Mouse (Mus musculus) bone marrow macrophage, adult 2 months (primary cell): Measurements from ENCODE around the gene Gtf2e1.

Experiments used
- CTCF ChIP-seq: IDR thresholded peaks from 2 replicates; pipeline ENCODE4 v1.5.1; 2012; ENCODE audit warnings: low read depth, mild to moderate bottlenecking, low read length, moderate library complexity
- POLR2A ChIP-seq: IDR thresholded peaks from 2 replicates; pipeline ENCODE4 v1.6.1; 2012; ENCODE audit warnings: mild to moderate bottlenecking, low read depth, low read length, borderline replicate concordance

DNA sequence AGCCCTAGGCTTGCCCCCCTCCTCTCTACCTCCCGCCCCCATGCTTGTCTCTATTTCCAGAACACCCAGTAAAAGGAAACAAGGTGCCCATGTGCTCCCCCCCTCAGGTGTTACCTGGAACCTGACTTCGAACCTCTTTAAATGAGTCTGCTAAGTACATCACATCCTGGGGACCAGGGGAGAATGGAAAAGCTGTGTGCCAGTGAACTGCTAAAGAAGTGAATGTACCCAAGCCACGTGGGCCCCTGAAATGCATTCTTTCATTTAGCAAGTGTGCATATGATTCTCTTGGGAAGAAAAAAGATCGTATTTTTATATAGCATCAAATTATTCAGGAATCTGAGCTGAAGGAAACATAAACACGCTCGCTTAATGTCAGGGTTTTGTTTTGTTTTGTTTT, 44.2 kb upstream of the Gtf2e1 start:
- TF ChIP-seq CTCF = no peak
- TF ChIP-seq POLR2A = no peak
